Mouse (Mus musculus): ENCODE results near the gene Abca1.

Abca1 gene

DNA sequence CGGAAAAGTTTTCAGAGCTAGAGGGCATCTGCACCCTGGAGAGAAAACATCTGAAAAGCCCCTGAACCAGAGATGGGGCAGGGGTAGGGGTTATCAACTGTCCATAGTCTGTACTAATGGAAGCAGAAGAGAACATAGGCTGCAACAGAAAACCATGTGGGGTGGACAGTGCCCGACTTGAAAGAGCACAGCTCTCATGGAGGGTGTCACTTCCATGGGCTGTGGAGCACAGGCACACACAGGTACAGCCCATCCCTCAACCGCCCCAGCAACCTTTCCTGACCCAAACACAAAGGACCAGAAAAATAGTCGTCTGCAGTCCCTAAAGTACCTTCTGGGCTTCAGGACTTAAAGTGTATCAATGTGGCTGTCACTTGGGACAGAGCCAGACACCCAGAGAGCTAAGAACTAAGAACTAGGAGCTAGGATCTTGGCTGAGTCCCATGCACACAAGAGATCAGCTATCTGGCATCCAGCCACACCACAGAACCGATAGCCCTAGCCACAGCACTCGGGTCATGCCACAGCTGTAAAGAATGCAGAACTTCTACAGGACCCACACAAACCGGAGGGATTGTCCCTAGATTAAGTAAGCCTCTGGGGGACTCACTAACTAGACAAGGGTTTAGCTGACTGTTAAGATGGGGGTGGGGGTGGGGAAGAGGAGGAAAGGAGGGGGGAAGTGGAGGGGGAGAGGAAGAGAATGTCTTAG, 38.0 kb downstream of the Abca1 start:
- no peak for DNase-seq (ENCODE audit: low spot score)

DNA sequence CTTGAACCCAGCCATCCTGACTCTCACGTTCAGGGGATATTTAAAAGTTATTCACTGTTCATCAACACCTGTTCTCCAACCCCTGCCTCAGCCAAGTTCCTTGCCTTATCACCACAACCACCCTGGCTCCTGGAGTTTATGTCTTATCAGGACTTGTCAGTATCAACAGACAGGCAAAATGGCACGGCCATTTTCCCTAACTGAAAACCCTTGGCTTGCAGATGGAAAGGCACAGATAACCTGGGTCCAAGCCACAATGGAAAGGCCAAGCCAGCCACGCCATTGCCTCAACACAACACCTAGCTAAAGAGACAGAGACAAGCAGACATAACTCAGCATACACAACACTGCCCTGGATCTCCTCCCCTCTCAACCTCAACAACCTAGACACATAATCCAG, 38.6 kb downstream of the Abca1 start:
- DNase-seq (ENCODE audit: low spot score), result no peak

DNA sequence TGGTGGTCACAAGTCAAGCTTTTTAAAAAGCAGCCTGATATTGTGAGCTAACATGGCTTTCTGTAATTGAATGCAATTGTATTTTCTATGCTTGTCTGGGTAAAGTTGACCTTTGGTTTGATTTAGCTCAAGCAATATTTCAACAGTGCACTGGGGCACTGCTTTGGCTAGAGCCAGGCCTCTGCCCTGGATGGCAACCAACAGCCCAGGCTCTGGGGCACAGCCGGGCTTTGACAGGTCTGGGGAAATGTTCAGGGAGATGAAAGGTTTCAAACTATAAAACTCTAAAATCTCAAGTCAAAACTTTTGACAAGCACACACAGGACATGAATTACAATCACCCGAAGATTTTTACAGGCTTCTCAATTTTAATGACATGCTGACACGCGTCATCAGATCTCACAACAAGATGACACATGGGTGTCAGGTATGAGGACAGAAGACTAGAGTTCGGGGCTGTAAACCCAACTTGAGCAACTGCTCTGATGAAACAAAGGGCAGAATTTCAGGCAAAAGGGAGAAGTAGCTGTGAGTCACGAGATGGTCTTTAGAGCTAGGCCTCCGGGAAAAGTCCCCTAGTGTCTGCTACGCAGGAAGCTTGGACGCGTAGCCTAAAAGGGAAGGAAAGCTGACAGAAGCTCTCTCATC, 39.5 kb downstream of the Abca1 start:
- no peak for DNase-seq (ENCODE audit: low spot score)

DNA sequence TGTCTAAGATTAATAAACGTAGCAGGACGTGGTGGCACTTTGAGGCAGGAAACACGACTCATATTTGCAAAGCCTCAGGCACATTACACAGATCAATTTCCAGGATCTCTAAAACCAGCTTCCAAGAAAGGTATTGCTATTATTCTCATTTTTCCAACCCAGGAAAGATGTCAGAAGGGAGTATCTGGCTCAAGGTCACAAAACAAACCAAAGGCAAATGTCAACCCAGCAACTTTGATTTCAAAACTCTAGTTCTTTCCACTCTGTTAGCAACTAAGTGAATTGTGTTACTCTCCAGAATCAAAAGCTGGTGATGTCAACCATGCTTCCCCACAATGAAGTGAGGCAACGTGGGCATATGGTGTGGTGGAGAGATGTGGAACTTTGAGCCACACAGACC, 41.1 kb downstream of the Abca1 start:
- DNase-seq (ENCODE audit: low spot score), result no peak

DNA sequence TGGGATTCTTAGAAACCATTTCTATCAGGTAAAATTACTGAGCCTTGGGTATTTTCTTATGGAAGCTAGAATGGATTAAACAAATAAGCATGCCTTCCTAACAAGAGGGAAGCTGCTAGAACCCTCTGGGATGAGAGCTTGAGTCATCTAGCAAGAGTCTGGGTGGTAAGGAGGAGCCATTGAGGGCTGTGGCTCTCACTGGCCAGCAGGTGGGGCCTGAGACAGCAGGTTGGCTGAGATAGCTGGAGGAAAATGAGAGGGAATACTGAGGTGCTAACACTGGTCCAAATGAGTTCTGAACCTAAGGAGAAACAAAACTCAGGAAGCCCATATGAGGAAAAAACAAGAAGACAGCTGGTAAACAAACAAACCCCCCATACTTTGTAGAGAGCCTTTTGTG, 42.1 kb downstream of the Abca1 start:
- DNase-seq (ENCODE audit: low spot score), result no peak

DNA sequence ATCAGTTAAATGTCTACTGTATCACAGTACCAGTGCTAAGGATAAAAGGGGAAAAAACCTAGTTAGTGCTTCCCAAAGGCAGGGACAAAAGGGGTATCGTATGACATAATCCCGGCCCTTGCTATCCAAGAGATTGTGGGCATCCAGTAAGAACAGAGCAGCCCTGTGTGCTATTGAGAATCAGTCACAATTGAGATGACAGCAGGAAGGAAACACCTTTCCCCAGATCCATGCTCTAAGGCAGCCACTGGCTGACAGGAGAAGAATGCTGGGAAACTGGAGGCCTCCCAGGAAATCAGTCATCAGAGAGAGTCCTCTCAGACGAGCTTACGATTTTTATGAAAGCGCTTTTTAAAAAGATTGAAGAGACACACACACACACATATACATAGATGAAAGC, 42.6 kb downstream of the Abca1 start:
- no peak for DNase-seq (ENCODE audit: low spot score)

DNA sequence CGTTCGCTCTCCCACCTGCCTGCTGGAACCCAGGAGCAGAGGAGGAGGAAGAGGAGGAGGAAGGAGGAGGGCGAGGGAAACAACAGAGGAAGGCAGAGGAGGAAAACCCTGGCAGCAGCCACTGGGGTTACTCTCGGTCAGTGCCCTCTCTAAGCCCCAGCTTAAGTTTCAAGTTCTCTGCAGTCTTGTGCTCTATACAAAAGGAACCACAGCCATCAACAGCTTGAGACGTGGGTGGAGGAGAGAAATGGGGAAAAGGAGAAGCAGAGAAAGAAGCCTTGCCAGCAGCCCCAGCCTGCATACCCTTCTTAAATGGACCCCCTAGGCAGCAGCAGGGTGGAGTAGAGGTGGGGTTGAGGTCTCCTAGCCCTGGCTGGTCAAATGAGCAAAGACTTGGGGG, 43.8 kb downstream of the Abca1 start:
- DNase-seq (ENCODE audit: low spot score), result no peak

DNA sequence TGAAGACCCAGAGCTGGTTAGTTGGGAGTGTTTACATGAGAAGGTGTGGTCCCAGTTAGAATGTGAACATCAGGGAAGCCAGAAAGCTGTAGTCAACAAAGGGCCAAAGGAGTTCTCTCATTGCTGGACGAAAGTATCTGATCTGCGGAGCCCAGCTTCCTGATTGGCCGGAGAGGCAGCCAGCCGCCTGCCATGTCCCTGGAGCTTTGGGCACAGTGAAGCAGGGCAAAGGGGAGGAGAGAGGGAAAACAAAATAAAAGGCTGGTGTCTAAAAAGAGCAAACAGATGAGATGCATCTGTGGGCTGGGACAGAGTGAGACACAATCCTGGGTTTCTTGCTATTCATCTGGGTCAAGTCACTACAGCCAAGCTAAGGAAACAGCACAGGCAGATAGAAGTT, 44.3 kb downstream of the Abca1 start:
- DNase-seq (ENCODE audit: low spot score), result no peak

DNA sequence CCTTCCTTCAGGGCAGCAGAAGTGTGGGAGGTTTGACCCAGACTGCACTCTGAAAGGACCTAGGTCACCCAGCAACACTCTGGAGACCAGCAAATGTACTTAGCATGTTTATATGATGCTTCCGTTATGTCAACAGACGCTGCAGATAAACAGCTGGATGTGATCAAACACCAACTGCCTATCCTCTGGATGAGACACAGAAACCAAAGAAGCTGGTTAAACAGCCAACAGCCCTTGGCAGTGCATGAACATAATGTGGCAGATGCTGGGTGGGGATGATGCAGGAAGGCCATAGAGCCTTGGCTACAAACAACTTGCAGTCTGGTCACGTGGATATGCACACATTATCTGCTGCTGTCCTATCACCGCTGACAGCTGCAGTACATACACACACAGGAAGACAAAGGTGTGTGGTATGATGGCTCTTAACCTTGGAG, 47.8 kb downstream of the Abca1 start:
- no peak for DNase-seq (ENCODE audit: low spot score)

DNA sequence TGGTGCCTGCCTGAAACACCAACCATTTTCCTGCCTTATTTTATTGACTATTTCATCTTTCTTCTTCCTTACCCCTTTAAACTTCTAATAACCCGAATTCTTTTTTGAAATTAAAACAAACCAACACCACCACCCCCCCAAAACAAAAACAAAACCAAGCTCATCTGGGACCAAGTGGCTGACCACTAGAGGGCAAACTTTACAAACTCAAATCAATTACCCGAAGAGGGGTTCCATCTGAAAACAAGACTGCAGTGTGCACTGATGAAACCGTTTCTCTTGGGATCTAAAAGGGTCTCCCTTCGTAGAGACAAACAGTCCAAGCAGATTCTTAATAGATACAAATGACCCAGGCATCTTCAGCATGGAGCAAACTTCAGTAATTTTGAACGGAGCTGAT, 49.3 kb downstream of the Abca1 start:
- DNase-seq (ENCODE audit: low spot score), result no peak

DNA sequence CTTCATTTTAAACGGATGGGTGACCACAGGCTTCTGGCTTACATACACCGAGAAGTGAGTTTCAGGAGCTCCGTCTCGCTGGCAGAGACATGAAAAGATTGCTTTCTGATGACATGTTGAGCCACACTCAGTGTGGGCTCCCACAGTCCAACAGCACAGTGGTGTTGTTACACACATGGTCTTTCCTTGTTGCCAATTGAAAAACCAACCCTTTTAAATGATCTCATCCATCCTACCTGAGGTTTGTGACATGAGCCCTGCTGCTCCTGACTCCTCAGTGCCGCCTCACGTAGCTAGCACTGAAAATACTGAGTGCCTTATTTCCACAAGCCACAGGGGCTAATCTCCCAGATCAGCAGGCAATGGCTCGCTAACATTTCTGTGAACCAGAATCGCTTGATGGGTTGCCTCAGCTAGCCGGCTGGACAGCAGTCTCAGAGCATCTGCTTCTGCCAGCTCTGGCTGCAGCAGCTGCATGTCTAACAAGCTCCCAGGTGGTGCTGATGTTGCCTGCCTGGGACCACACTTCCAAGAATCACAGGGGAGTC, 50.2 kb downstream of the Abca1 start:
- DNase-seq (ENCODE audit: low spot score), result no peak

DNA sequence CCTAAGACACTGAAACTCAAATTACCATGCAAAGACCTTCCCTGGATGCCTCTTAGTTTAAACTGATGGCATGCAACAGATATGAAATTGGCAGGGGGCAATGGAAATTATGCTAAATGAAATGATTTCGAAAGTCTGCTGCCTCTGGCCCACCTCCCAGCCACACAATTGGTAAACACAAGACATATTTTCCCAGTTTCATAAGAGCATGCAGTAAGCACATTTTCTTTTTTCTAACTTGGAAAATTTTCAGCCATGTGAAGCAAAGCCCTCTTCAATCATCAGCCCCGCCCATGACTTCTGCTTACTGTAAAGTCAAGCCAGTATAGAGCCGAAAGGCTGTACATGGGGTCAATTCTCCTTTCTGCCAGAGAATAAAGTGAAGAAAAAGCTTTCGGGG, 51.5 kb downstream of the Abca1 start:
- DNase-seq (ENCODE audit: low spot score), result no peak

DNA sequence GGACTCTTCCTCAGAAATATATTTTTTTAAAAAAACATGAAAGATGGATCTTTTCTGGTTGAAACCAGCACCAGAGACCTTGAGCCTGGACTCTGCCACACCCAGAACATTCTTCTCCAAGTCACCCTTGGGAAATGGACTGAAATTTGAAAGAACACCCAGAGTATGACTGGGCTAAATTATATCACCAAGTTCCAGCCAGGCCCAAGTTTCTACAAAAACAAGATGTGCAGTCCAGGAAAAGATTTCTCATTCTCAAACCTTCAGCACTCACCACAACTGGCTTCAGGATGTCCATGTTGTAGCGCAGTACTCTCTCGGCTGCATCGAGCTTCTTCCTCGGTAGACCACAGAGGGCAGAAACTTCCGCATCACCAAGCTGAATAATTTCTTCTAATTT, 53.0 kb downstream of the Abca1 start:
- DNase-seq (ENCODE audit: low spot score), result no peak

DNA sequence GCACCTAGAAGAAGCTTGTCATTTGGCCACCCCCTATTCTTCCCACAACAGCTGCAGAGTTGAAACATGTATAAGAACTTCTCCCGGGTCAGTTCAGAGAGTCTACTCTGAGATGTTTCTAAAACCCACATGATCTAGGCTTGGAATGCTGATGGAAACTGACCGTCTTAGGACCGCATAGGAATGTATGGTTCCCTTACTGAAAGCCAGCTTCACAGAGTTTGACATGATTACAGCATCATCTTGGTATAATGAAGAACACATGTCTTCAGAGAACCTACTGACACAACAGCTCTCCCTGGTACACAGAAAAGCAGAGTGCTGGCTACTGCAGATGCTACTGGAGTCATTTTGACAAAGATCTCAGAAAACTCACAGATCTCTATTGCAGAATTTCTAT, 53.6 kb downstream of the Abca1 start:
- no peak for DNase-seq (ENCODE audit: low spot score)

DNA sequence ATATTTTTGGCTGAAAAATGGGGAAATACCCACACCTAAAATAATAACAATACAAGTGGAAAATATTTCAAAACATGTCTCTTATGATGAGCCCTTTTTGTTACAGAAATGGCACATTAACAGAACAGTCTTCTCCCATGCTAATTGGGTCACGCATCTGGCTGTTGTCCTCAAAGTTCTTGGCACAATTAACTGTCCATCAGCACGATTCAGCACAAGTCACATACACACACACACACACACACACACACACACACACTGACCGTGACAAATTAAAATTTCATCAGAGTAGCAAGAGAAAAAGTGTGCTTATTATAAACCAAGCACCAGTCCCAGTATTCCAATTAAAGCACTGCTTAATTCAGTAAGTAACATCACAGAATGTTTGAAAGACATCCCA, 55.1 kb downstream of the Abca1 start:
- no peak for DNase-seq (ENCODE audit: low spot score)

DNA sequence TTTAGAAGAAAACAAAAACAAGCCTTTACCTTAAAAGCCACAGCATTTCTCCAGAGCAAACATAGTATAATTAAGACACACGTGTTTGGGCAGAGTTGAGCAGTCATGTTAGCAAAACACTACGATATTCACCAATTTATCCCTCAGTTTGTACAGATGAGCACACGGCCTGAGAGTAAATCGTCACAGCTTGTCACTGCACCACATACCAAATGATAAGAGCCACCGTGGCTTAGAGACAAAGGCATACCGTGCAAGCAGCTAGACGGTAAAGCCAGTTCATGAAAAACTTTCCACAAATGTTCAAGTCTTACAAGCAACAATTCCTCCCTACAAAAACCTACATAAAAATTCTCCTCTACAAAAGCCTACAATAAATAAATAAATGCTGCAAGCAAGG, 57.2 kb downstream of the Abca1 start:
- no peak for DNase-seq (ENCODE audit: low spot score)

DNA sequence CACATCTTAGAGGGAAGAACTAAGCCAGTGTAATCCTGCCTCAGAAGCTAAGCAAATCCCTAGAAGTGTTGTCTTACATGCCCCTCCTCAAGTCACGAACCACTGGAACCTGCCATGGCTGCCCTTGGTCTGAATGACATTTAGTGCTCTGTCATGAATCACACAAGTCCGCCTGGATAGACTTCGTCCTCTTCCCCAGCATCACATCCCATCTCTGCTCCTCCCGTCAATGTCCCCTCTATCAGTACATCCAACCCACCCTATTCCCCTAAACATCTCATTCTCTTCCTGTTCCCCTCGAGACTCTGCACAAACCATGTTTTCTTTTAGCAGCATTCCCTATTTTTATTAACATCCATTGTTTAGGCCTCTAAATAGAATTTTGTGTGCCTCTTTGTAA, 58.4 kb downstream of the Abca1 start:
- no peak for DNase-seq (ENCODE audit: low spot score)

DNA sequence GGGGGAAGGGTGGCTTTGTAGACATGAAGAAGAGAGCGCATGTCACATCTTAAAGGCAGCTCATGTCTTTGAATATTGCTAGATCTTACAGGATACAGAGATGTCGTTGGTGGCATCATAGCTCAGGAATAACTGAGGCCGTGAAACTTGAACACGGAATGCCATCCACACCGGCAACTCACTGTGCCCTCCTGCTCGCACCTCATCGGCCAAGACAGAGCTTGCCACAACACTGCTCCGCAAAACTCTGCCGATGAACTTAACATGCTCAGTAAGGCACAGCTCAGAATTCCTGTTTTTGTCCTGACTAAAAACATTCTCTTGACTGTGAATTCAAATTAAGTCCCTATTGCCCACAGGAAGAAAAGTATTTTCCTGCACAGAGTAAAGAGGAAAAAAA, 59.2 kb downstream of the Abca1 start:
- DNase-seq (ENCODE audit: low spot score), result no peak

DNA sequence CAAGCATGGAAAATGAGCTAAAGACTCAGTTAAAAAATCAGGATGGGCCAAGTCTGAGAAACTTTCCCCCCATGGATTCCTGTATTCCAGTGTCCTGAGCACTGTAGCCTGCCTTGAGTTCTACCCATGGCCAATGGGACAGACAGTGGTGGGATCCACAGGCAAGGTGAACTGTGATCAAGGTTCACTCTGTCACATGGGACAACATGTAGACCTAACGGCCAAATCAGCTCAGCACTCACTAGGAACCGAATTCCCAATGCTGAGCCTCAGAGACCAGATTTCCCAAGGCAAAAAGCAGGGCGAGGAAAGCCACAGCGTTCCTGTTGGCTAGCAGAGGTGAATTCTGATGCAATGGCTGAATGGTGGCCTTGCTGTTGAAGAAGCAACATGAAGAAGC, 64.8 kb downstream of the Abca1 start:
- no peak for DNase-seq (ENCODE audit: low spot score)

DNA sequence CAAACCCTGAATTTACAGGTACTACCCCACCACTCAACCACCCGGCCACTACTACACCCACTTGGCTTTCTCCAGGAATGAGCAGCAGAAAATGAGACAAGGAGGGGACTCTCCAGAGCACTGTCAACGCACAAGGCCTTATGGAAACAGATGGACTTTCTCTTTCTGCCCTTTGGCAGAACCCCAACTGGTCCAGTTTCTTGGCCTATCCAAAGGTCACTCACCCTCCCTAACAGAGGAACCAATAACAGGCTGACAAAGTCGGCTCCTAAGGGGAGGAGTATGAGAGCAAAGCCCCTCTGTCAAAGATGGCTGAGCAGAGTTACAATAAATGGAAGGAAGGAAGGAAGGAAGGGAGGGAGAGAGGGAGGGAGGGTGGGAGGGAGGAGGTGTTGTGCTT, 65.4 kb downstream of the Abca1 start:
- no peak for DNase-seq (ENCODE audit: low spot score)

DNA sequence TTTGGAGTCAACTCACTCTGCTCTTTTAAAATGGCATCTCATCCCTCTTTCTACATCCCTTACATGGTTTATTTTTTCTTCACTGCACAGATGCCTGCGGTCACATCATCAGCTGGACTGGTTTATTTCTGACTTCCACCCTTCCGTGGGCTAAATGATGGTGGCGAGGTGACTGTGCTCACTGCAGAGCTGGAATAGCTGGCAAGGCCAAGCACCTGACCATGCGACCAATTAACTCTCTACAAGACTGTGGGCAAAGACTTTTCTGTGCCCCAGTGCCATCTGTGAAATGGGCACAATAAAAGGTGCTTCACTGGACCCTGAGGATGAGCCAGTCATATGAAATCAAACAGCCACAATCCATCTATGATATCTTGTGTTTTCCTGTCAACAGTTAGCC, 66.1 kb downstream of the Abca1 start:
- DNase-seq (ENCODE audit: low spot score), result no peak

DNA sequence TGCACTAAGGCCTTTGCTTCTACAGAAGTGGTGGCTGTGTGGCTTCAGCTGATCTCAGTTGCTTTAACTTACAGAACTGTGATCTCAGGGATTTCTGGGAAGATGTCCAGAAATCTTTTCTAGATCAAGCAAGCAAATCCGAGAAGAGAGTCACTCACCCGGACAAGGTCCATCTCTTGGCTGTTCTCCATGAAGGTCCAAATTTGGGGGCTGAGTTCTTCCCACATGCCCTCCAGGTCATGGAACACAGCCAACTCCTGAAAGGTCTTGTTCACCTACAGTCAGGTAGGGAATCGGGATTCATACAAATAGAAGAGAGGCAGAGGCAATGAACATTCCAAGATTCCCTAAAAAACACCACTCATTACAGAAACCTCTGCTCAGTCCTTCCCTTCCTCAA, 70.1 kb downstream of the Abca1 start:
- DNase-seq (ENCODE audit: low spot score), result no peak

DNA sequence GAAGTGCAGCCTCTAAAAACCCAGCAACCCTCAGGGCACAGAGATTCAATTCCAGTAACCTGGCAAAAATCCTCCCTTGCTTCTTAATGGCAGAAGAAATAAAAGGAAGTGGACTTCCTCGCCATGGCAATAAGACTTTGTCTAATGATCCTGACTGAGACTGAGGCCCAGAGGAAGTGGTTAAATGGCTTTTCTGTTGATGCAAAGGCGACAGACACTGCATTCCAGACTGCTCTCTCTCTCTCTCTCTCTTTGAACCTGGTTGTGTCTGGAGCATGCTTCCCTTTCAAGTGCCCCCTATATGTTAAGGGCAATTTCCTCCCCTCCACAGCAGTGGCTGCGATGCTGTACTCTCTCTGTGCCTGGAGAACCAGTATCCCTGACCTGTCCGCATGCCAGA, 70.7 kb downstream of the Abca1 start:
- DNase-seq (ENCODE audit: low spot score), result no peak

DNA sequence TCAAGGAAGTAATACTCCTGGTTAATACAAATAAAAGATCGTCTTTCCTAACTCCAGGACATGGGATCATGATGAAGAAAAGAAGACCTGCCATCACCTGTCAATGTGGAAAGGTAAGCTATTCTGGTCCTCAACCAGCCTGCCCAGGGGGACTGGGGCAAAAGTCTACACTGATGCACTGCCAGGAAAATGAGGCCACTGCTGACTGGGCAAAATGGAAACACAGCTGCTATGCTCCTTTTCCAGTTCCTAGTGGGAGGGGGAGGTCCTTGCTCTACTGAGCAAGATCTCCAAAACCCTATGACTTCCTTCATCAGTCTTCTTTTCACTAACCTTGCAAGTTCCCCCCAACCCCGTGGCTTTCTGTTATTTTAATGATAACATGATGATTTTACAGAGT, 73.1 kb downstream of the Abca1 start:
- DNase-seq (ENCODE audit: low spot score), result no peak

Measured in yolk sac, embryonic 10.5 days (tissue).